Mouse (Mus musculus): ENCODE results near the gene Drc7.

The Drc7 gene

DNA sequence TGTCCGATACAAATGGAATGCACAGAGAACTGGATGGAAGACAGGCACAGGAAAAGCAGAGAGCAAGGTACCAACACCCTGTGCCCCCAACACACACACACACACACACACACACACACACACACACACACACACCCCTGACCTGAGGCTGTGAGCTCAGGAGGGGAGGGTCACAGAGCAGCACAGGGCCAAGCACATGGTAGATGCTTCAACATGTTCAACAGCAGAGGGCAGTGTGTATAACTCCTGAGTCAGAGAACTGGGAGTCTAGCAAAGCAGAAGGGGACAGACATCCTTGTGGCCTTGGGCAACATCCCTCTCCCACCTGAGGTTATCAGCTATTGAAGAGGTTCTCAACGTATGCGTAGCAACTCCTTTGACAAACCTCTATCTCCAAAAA lies 58.8 kb downstream of the Drc7 start:
- peak; percentile 20; the same call in 1 of the 2 replicates for ATAC-seq (ENCODE audit: insufficient number of reproducible peaks, low FRiP score, low TSS enrichment)

DNA sequence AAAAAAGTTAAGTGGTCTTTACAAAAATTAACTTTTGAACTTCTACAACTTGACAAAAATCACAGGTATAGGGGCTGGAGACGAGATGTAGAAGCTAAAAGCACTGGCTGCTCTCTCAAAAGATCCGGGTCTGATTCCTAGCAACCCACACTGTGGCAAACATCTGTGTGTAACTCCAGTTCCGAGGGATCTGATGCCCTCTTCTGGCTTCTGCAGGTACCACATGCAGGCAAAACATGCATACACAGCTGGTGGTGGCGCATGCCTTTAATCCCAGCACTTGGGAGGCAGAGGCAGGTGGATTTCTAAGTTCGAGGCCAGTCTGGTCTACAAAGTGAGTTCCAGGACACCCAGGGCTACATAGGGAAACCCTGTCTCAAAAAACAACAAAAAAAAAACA lies 68.6 kb downstream of the Drc7 start:
- no peak for ATAC-seq (ENCODE audit: insufficient number of reproducible peaks, low FRiP score, low TSS enrichment)

DNA sequence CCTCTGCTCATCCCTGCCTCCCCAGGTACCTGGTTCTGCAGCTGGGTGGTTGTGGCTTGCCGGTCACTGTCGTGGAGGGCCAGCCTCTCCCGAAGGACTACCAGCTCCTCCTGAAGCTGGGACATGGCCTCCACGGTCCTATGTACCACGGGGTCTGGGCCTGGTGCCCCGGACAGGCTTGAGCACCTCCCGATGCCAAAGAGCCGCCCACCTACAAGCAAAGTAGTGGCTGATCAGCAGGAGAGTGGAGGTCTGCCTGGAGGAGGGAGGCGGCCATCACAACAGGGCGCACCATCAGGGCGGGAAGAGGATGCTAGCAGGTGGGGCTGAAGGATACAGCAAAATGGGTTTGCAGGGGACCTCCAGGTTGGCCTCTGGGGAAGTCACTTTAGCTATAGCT lies 71.6 kb downstream of the Drc7 start:
- ATAC-seq (ENCODE audit: insufficient number of reproducible peaks, low FRiP score, low TSS enrichment): no peak

DNA sequence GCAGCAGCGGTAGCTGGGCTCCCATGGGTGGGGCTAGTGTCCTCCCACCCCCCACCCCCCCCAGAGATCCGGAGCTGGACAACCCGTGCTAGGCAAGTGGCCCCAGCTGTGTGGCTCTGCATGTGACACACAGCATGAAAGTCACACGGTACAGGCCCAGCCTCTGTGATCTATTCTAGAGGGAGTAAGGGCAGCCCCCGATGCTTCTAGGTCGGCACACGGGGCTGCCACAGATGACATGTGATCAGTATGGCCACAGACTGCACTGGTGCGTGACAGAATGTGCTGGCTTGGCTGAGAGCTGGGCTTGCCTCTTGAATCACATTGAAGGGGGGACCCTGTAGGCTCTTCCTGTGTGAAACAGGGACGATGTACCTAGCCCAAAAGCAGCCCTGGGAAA lies 72.8 kb downstream of the Drc7 start:
- ATAC-seq (ENCODE audit: insufficient number of reproducible peaks, low FRiP score, low TSS enrichment): no peak

Data from cerebellum, adult (tissue).